ENCODE assay signal across 12 mouse cellular contexts in the genomic region with DNA sequence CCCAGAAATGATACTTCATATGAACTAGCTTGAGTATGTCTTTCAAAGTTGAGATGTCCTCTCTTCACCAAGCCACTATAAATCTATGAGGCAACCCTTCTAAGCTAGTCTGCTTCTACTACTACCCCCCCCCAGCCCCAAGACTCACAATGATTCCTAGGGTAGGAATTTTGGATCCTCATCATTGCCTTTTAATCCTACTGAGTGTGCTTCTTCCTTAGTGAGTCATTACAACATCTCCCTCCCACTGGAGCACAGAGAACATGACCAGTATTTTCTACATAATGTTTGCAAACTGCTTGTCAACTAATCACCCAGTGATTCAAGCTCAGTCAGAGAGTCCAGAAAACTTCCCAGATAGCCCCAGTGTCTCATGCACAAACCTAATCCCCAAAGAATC. TPM values are rescaled to one million over a fixed set of nuclear protein-coding genes. Genes with fewer than 3 reads are reported as not detected.
"Had no signal": no experiment of that assay in that cellular context is flagged by ENCODE, and none has a peak within 500 bp of the region (broad histone marks: within the 10 kb centered on the region; RNA-seq: fewer than 3 reads in every experiment).

No protein-coding gene starts in this region.

- DNase-seq: gastrocnemius, postnatal 14 days; gastrocnemius, postnatal 36 days; heart, adult 18-20 months; heart, postnatal 10 days; kidney, adult 18-20 months; kidney, adult 8-10 months; kidney, postnatal 10 days; kidney, postnatal 25 days; kidney, postnatal 4 days; liver; liver, embryonic 13.5 days had no signal

RNA-seq across cellular contexts. Expression of gene Lmcd1, which starts 12.5 kb away (rescaled TPM):
- polyA plus RNA-seq: inflammation-experienced regulatory T-cells, adult 6 months had no signal
